Mouse (Mus musculus): ENCODE data around the gene Prpf6. TPM values are rescaled to one million over a fixed set of nuclear protein-coding genes. Genes with fewer than 3 reads are reported as not detected.

Gene Prpf6
- polyA plus RNA-seq, 1 experiment: 44.2 TPM

- no peak for DNase-seq
- Histone ChIP-seq H3K27me3 (ENCODE audit: control insufficient read depth, insufficient read depth, low read length) (no peaks in the 10 kb centered on the region), H3K4me3 (replicated peaks; ENCODE audit: insufficient read depth, low read depth, low read length) (no peak overlapping the region), H3K27ac (ENCODE audit: insufficient read depth, low read length) (no peak overlapping the region), H3K4me1 (ENCODE audit: control insufficient read depth, insufficient read depth, low read length) (peaks cover 16% of the 10 kb centered on the region; the same call in 1 of the 2 replicates)
- no peak for TF ChIP-seq POLR2A (IDR thresholded peaks at IDR 0.05; ENCODE audit: borderline replicate concordance, insufficient read depth, low read length)
- TF ChIP-seq CTCF (IDR thresholded peaks at IDR 0.05; ENCODE audit: borderline replicate concordance, insufficient read depth, low read depth, low read length): no peak
- 83% methylated on average over 3 of the region's 3 CpGs for WGBS
These were observed 44.2 kb downstream of the Prpf6 start for GRCm38 (mm10) chr2:181635865-181636264.

- peak in 1 of 2 experiments; percentile 34 for DNase-seq
- Histone ChIP-seq H3K27me3 (ENCODE audit: control insufficient read depth, insufficient read depth, low read length) (no peaks in the 10 kb centered on the region), H3K4me3 (replicated peaks; ENCODE audit: insufficient read depth, low read depth, low read length) (no peak overlapping the region), H3K27ac (ENCODE audit: insufficient read depth, low read length) (no peak overlapping the region), H3K4me1 (ENCODE audit: control insufficient read depth, insufficient read depth, low read length) (peaks cover 3% of the 10 kb centered on the region; the same call in 1 of the 2 replicates)
- TF ChIP-seq CTCF (IDR thresholded peaks at IDR 0.05; ENCODE audit: borderline replicate concordance, insufficient read depth, low read depth, low read length): peak; percentile 65; the same call in 1 of the 2 replicates
- no peak for TF ChIP-seq POLR2A (IDR thresholded peaks at IDR 0.05; ENCODE audit: borderline replicate concordance, insufficient read depth, low read length)
- WGBS: 88% methylated on average over 2 of the region's 2 CpGs
These were observed 52.7 kb downstream of the Prpf6 start for GRCm38 (mm10) chr2:181644361-181644760.

GRCm38 (mm10) chr2:181645666-181646065, 54.0 kb downstream of the Prpf6 start:
- Histone ChIP-seq H3K27me3 (ENCODE audit: control insufficient read depth, insufficient read depth, low read length) (no peaks in the 10 kb centered on the region), H3K27ac (ENCODE audit: insufficient read depth, low read length) (no peak overlapping the region), H3K4me3 (replicated peaks; ENCODE audit: insufficient read depth, low read depth, low read length) (no peak overlapping the region), H3K4me1 (ENCODE audit: control insufficient read depth, insufficient read depth, low read length) (peaks cover 3% of the 10 kb centered on the region; the same call in 1 of the 2 replicates)
- WGBS: 91% methylated on average over 3 of the region's 3 CpGs
- TF ChIP-seq POLR2A (IDR thresholded peaks at IDR 0.05; ENCODE audit: borderline replicate concordance, insufficient read depth, low read length) (no peak), CTCF (IDR thresholded peaks at IDR 0.05; ENCODE audit: borderline replicate concordance, insufficient read depth, low read depth, low read length) (no peak)
- DNase-seq: no peak

- TF ChIP-seq POLR2A (IDR thresholded peaks at IDR 0.05; ENCODE audit: borderline replicate concordance, insufficient read depth, low read length): no peak
- TF ChIP-seq CTCF (IDR thresholded peaks at IDR 0.05; ENCODE audit: borderline replicate concordance, insufficient read depth, low read depth, low read length): no peak
- WGBS: 94% methylated on average over 6 of the region's 6 CpGs
- no peak for DNase-seq
- Histone ChIP-seq H3K4me3 (replicated peaks; ENCODE audit: insufficient read depth, low read depth, low read length) (no peak overlapping the region), H3K4me1 (ENCODE audit: control insufficient read depth, insufficient read depth, low read length) (peaks cover 3% of the 10 kb centered on the region; the same call in 1 of the 2 replicates), H3K27ac (ENCODE audit: insufficient read depth, low read length) (no peak overlapping the region), H3K27me3 (ENCODE audit: control insufficient read depth, insufficient read depth, low read length) (no peaks in the 10 kb centered on the region)
These were observed 55.2 kb downstream of the Prpf6 start for GRCm38 (mm10) chr2:181646626-181647472.

- TF ChIP-seq CTCF (IDR thresholded peaks at IDR 0.05; ENCODE audit: borderline replicate concordance, insufficient read depth, low read depth, low read length) (no peak), POLR2A (IDR thresholded peaks at IDR 0.05; ENCODE audit: borderline replicate concordance, insufficient read depth, low read length) (no peak)
- Histone ChIP-seq H3K4me3 (replicated peaks; ENCODE audit: insufficient read depth, low read depth, low read length) (no peak overlapping the region), H3K4me1 (ENCODE audit: control insufficient read depth, insufficient read depth, low read length) (peaks cover 3% of the 10 kb centered on the region; the same call in 1 of the 2 replicates), H3K27me3 (ENCODE audit: control insufficient read depth, insufficient read depth, low read length) (no peaks in the 10 kb centered on the region), H3K27ac (ENCODE audit: insufficient read depth, low read length) (no peak overlapping the region)
- WGBS: 26% methylated on average over 10 of the region's 10 CpGs
- DNase-seq: no peak
These were observed 57.3 kb downstream of the Prpf6 start for GRCm38 (mm10) chr2:181648926-181649325.

GRCm38 (mm10) chr2:181653065-181653464, 61.4 kb downstream of the Prpf6 start:
- Histone ChIP-seq H3K4me3 (replicated peaks; ENCODE audit: insufficient read depth, low read depth, low read length) (no peak overlapping the region), H3K27ac (ENCODE audit: insufficient read depth, low read length) (no peak overlapping the region), H3K4me1 (ENCODE audit: control insufficient read depth, insufficient read depth, low read length) (peaks cover 3% of the 10 kb centered on the region; the same call in 1 of the 2 replicates), H3K27me3 (ENCODE audit: control insufficient read depth, insufficient read depth, low read length) (no peaks in the 10 kb centered on the region)
- no peak for TF ChIP-seq POLR2A (IDR thresholded peaks at IDR 0.05; ENCODE audit: borderline replicate concordance, insufficient read depth, low read length)
- no peak for TF ChIP-seq CTCF (IDR thresholded peaks at IDR 0.05; ENCODE audit: borderline replicate concordance, insufficient read depth, low read depth, low read length)
- no peak for DNase-seq

- TF ChIP-seq POLR2A (IDR thresholded peaks at IDR 0.05; ENCODE audit: borderline replicate concordance, insufficient read depth, low read length) (no peak), CTCF (IDR thresholded peaks at IDR 0.05; ENCODE audit: borderline replicate concordance, insufficient read depth, low read depth, low read length) (no peak)
- H3K27me3 ChIP-seq (ENCODE audit: control insufficient read depth, insufficient read depth, low read length): no peaks in the 10 kb centered on the region
- no peak overlapping the region for H3K27ac ChIP-seq (ENCODE audit: insufficient read depth, low read length)
- no peak overlapping the region for H3K4me3 ChIP-seq (replicated peaks; ENCODE audit: insufficient read depth, low read depth, low read length)
- no peaks in the 10 kb centered on the region; the same call in 1 of the 2 replicates for H3K4me1 ChIP-seq (ENCODE audit: control insufficient read depth, insufficient read depth, low read length)
- WGBS: 92% methylated on average over 1 of the region's 1 CpGs
- no peak for DNase-seq
These were observed 61.9 kb downstream of the Prpf6 start for GRCm38 (mm10) chr2:181653523-181653922.

GRCm38 (mm10) chr2:181656734-181657133, 65.1 kb downstream of the Prpf6 start, which contains the start of gene Gm29797:
Gene Gm29797 (plus strand): TSS chr2:181657034.
- WGBS: 75% methylated on average over 3 of the region's 3 CpGs
- H3K4me3 ChIP-seq (replicated peaks; ENCODE audit: insufficient read depth, low read depth, low read length): no peak within 1 kb of the TSS
- no peaks in the 10 kb centered on the region for H3K27me3 ChIP-seq (ENCODE audit: control insufficient read depth, insufficient read depth, low read length)
- H3K27ac ChIP-seq (ENCODE audit: insufficient read depth, low read length): no peak within 1 kb of the TSS
- TF ChIP-seq POLR2A (IDR thresholded peaks at IDR 0.05; ENCODE audit: borderline replicate concordance, insufficient read depth, low read length): no peak
- no peak for TF ChIP-seq CTCF (IDR thresholded peaks at IDR 0.05; ENCODE audit: borderline replicate concordance, insufficient read depth, low read depth, low read length)
- peaks cover 8% of the 10 kb centered on the region; the same call in 1 of the 2 replicates for H3K4me1 ChIP-seq (ENCODE audit: control insufficient read depth, insufficient read depth, low read length)
- DNase-seq: no peak
